Mouse (Mus musculus) thymus, postnatal 36 days (tissue): Measurements from ENCODE around the gene Tdrd1.

Experiments
- DNase-seq, 2 experiments: peaks; one replicate each; pipeline ENCODE4 v3.0.0; 2022; ENCODE audit warnings: mixed read lengths in 2 of 2

The Tdrd1 gene

DNA sequence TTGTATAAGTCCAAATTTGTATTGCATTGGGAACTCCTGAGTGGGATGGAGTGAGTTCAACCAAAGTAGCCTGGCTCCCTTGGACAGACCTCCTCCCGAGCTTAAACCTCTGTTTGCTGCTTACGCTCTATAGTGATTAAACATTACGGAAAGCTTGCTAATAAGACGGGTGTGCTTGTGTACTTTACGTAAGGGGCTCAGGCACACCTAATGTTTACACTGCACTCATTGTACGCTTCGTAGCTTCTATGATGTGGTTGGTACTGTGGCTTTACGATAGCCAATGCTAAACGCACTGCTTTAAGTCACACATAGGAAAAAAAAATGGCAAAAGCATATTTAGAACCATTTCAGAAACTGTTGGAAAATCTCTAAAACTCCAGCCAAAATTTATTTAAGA is 3.3 kb downstream of the Tdrd1 start:
- no peak for DNase-seq

DNA sequence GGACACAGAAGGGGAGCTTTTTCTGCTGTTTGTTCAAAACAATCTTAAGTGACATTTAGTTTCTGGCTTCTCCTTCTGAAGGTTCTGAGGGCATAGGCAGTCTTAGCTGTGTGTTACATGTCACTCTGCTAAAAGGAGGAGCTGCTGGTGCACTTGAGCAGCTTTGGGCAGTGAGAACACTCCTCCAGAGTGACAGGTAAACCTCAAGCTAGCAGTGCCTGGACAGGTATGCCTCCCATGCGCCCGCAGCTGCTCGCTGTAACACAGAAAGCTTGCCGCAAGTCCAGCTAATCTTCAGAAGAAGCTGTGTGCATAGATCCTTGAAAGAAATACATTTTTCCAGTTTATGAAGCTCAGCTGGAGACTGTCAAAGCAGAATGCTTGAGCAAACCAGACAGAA is 4.2 kb downstream of the Tdrd1 start:
- no peak for DNase-seq

DNA sequence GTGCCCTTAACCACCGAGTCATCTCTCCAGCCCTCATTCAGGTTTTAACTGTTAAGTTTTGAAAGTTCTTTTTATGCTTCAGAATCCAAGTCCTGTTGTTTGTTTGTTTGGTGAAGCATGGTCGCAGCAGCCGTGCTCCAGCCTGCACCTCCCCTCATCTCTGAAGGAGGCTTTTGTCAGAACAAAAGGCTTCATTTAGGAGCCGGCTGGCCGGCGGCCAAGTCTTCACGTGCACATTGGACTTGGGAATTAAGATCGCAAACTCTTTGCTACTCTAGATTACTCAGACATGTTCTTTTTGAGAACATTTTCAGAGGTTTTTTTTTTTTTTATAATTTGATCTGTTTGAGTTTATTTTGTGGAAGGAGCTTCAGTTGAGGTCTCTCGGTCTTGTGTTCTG is 9.3 kb downstream of the Tdrd1 start:
- no peak for DNase-seq

DNA sequence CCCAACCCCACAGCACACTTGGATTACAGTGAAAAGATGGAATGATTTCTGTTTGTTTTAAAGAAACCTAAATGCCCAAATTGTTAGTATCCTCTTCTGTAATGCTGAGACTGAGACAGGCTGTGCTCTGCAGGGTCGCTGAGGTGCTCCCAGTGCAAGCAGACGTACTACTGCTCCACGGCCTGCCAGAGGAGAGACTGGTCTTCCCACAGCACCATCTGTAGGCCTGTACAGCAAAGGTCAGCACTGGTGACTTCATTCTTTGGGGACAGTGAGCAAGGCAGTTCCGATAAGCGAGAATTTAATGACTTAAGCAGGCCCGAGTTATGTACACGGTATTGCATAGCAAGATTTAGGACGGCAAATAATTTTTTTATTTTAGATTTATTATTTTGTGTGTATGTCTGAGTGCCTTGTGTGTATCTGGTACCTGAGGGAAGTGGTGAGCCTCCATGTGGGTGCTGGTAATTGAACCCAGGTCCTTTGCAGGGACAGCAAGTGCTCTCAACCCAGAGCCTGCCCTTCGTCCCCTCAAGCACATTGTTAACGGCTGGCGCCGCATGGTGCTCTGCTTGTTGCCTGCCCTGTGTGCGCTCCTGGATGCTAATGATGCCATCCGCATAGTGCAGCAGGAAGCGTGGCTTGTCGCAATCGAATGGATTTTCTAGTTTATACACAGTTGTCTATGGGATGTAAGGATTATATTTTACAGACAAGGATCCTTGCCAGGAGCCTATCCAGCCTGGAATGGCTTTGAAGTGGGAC is 13.1 kb downstream of the Tdrd1 start:
- DNase-seq: no peak

DNA sequence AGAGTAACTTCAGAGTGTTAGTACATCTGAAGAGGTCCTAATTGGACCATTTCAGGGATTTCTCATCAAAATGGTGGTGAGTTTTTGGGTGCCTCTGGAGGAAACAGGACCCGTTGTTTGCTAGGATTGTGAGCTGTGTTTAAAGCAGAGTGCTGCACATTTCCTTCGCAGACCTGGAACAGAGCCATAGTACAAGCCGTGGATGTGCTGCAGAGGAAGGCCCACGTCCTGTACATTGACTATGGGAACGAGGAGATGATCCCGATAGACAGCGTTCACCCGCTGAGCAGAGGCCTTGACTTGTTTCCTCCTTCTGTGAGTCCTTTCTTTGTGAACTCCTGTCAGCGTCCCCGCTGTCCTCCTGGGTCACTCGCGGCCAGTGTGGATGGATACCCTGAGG is 17.0 kb downstream of the Tdrd1 start:
- DNase-seq: no peak

DNA sequence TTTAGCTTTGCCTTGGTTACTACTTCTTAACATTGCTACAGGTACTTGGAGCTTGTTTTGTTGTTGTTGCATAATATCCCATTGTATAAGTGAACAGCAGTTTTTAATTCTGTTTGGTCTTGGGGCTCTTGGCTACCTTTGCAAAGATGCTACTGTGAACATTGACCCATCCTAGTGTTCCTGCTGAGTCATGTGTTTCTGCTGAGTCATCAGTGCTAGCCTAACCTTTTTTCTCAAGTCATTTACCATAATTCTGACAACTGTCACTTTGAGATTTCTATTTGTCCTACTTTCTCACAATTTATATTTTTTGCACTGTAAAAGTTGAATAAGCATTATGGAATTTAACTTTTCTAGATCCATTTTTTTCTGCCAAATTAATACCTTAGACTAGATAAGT is 26.6 kb downstream of the Tdrd1 start:
- no peak for DNase-seq

DNA sequence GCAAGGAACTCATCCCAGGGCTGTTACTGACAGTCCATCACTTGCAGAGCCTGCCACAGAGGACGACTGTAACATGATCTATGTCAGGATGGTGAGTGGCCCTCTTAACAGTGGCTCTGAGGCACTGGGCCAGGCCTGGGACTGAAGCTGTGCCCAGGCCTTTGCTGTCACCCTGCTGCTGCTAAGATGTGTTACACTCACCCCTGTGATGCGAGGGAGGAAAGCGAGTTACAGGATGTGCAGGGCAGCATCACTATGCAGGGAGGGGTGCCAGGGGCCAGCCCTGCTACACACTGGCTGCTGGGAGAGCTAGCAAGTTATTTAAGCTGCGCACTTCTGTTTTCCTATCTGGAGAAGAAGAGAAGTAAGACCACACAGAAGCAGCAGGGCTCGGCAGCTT is 30.4 kb downstream of the Tdrd1 start:
- no peak for DNase-seq

DNA sequence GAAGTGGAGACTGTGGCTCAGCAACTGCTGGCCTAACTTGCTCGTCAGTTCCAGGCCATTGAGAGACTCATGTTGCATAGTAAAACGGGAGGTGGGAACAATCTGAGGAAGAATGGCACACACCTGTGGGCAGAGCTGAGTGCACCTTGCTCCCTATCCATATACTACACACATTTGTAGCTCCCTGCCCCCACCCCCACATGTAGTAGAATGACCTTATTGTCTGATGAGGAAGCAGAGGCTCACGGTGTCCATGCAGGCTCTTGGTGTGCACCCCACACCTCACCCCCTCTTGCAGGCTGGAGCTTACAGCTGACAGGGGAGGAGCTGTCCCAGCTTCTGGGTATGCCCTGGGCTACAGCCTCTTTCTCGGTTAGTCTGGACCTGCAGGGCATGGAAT is 41.7 kb downstream of the Tdrd1 start:
- no peak for DNase-seq

DNA sequence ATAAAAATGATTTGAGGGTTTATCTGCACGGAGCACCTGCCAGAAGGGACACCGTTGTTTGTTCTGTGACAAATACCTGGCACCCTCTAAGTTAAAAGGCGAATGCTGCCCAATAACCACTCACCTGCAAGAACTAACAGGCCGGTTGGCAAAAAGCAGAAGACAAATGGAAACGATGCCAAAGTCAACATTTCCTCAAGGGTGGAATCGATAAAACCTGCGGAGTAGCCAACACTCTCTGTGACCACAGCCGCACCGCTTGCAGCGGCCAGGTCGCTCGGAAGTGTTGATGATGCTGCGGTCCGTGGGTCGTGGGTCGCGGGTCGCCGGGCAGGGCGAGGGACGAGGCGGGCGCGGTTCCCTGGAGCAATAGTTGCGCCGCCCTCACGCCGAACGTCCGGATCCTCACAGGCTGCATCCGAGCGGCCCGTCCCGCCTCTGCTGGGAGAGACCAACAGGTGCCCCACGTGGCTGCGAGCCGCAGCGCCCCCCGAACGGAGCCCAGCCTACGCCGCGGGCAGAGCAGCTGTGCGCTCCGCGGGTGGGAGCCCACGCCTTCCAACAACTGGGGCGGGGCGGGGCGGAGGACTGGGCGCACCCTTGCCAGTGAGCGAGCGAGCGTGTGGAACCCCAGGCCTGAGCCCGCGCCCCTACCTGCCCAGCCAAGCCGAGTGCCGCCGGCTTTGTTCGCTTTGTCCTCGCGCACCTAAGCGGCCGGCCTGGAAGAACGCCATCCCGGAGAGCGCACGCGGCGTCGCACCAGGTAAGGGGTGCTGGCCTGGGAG is 48.0 kb downstream of the Tdrd1 start, which contains the start of gene Vwa2:
TSS of gene Vwa2 (plus strand) at position 434 of the 785 bp plus-strand sequence.
- peak; percentile 21 to 42 for DNase-seq

DNA sequence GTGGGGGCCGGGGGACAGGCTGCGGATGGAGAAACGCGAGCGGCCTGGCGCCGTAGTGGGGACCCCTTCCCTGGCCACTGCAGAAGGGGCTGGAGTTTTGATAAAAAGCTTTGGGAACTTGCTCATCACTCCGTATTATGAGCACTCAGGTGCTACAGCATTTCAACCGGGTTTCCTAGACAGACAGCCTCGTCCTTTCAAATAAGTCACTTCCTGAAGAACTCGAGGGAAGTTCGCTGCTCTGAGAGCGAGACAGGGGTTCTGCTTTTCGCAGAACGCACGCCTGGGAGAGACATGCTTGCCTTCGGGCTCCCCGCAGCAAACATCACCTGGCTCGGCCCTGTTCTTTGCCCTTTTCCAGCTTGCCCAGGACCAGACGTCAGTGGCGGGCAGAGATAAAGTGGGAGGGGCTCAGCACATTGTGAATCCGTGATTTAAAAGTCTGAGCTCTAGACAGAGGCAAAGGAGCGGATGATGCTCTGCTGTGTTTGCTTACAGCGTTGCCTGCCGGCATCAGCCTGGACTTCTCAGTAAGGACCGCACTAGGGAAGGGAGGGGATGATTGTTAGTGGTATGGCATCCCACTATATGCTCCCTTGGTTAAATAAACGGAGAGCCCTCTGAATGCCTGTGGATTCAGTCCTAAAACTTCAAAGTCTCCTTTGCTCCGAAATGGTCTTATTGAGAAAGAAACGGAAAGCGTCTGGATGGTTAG is 48.7 kb downstream of the Tdrd1 start:
- no peak for DNase-seq

DNA sequence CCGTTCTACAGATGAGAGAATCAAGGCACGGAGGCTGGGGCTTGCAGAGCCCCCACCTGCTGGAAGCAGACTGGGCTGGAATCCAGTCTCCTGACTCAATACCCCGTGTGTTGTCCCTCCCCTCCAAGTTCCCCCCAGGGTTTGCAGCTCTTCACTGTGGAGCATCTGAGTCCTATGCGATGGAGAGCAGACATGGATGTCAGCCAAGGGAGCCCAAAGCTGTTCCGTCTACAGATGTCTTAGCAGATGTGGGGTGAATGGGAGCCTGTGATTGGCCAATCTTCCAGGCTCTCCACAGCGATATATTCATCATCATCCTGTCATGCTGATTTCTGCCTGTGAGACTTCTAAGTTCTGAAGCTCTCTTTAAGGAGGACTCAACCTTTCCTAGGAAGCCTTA is 51.4 kb downstream of the Tdrd1 start:
- DNase-seq: no peak

DNA sequence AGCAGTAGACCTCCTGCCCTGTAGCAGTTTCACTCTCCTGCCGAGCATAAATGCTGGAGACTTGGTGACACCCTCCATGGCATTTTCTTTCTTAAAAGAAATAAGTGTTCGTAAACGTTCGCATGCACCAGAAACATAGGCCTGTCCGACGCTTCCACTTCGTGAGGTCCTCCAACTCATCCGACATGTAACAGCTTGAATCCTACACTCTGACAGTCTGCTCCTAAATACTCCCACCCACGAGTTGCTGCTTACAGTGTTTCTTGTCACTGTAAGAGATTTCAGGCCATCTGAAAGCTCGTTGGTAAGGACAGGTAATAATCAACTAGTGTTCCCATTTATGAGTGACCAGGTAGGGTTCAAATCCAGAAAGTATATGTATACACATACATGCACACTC is 61.9 kb downstream of the Tdrd1 start:
- DNase-seq: no peak

DNA sequence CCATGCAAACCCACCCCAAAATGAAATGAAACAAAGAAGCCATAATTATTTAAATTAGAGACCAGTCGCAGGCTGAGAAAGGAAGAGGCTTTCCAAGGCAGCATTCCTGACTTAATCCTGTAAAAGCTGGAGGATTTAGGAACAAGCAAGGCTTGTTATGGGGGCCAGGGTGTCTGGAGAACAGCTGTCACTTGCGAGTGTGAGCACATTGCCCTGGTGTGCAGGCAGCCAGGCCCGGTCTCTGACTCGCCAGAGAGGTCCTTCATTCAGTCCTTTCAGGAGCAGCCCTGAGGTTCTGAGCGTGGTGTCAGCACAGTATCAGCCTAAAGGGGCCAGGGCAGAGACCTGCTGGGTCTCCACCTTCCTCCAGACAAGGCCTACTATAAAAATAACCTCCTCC is 62.6 kb downstream of the Tdrd1 start:
- no peak for DNase-seq

DNA sequence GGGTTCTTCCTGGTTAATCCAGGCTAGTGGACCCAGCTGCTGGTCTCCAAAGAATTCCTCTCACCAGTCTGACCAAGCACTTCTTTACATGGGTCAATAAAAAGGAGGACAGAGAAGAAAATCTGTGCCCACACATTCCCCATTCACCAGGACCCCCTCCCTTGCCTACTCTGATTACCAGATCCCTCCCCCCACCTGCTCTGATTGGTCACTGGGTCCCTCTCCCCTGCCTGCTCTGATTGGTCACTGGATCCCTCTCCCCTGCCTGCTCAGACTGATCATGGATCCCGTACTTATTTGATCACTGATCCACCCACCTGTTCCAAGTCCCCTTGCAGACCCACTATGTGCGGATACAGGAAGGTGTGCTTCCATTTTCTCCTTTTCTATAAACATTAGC is 65.4 kb downstream of the Tdrd1 start:
- no peak for DNase-seq

DNA sequence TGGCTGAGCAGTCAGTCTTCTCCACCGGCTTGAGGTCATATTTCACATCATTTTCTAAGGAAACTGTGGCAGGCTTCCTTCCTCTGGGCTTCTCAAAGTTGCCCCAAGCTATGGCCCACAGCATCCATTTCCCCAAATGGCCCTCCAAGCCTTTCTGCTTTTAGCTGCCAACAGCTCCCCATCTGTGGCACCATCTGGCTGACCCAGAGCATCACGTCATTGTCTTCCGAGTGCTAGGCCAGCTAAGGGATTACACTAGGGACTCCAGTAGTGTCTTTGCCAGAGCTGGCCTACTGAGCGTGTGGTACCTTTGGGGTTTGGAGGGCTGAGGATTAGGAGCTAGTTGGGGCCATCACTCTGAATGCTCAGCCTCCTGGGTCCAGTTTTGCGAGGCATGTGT is 66.6 kb downstream of the Tdrd1 start:
- no peak for DNase-seq

DNA sequence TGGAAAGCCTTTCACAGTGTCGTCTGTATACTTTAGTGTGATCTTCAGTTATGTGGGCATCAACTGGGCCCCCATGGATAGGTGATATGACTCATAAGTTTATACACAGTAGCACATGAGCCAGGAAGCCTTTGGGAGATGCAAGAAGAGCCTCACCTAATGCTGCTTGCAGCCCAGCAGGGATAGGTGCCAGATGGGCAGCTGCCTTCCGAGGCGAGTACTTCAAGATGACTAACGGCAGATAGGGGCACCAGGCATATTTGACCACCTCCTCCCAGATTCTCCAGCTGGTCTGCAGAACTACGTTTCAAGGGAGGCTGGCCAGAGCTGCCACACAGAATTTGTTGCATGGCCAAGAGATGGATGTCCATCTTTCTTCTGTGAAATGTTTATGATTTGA is 67.3 kb downstream of the Tdrd1 start:
- no peak for DNase-seq

DNA sequence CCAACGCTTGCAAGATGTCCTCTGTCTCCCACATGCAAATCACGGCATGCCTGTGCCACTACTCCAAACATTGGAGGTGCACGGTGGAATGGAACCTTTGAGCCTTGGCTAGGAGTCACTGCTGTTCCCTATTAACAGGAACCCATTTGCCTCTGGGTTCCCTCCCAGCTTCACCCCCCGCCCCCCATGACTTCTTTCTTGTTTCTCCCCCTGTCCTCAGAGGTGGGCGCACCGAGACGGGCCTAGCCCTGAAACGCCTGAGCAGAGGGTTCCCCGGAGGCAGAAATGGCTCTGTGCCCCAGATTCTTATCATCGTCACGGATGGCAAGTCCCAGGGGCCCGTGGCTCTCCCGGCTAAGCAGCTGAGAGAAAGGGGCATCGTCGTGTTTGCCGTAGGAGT is 71.6 kb downstream of the Tdrd1 start:
- no peak for DNase-seq

DNA sequence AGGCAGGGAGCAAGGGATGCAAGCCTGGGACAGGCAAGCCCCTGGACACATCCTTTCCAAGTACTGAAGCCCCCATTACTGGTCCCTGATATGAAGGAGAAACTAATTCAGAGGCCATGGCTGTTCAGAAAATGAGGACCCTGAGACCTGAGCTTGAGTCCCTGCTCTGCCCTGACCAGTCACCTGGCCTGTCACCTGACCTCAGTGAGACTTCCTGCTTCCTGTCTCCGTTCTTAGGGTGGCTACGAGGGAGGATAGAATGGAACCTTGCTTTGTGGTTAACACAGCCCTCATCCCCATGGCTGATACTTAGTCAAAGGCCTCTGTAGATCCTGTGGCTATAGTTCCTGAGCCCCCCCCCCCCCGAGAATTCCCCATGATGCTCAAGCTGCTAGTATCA is 78.1 kb downstream of the Tdrd1 start:
- no peak for DNase-seq

DNA sequence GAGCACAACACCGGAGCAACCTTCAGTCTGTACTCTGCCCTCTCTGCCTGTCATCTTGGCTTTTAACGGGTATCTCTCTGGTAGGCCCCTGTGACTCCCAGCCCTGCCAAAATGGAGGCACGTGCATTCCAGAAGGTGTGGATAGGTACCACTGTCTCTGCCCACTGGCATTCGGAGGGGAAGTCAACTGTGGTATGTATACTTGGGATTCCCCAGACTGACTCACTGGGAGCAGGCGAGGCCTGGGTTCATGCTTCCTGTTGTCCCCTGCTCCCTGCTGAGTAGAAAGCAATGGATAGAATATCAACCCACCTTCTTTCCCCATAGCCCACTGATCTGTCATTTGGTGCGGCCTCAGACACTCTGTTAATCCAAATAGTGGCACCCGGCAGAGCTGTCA is 79.4 kb downstream of the Tdrd1 start:
- DNase-seq: no peak

DNA sequence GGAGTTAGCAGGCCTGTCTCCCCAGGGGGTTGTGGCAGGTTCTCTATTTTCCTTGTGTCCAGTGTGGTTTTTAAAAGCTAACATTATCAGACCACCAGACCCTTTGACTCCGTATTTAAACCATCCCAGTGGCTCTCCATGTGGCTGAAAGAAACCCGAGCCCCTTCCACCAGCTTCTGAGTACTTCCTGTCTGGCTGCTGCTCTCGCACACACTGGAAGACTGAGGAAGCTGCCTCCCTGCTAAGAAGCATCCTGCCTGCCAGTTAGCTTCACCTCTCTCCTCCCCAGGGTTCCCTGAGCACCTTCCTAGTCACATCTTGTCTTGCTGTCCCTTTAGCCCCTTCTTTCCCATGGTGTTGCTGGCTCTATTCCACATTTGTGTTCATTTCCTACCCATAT is 81.8 kb downstream of the Tdrd1 start:
- DNase-seq: no peak

DNA sequence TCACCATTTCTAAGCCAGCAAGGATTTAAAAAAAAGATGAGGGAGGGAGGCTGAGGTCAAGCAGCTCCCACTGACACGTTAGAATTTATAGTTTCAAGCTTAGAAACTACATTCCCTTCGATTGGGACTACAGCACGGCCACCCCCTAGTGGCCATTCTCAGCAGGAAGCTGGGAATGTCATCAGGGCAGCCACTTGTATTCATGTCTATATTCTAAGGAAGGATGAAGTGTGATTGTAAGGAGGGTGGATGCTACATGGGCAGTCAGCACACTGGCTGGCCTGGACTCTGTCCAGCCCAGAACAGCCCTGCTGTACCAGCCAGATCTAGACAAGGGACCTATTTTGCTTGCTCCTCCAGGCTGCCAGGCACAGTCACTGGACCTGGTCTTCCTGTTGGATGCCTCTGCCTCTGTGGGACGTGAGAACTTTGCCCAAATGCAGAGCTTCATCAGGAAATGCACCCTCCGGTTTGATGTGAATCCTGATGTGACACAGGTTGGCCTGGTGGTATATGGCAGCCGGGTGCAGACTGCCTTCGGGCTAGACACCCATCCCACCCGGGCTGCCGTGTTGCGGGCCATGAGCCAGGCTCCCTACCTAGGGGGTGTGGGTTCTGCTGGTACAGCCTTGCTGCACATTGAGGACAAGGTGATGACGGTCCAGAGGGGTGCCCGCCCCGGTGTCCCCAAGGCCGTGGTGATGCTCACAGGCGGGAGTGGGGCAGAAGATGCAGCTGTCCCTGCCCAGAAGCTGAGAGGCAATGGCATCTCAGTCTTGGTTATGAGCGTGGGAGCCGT is 82.7 kb downstream of the Tdrd1 start:
- peak in 1 of 2 experiments; percentile 10 for DNase-seq

DNA sequence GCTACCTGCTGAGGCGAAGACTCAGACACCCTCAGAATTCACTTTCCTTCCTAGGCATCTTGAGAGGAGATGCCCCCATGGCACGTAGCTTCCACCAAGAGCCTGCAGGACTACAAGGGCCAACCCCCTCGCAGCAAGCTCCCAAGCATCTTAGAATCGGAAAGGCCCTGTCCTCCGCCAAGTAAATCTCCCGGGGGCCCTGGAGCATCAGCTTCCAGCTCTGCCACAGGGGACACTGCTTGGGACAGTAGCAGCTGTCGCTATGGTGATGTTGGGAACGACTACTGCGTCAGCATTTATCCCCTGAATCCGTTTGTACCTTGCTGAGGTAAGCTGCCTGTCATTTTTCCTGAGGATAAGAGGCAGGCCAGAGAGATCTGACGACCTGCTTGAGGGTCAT is 84.6 kb downstream of the Tdrd1 start:
- DNase-seq: no peak

DNA sequence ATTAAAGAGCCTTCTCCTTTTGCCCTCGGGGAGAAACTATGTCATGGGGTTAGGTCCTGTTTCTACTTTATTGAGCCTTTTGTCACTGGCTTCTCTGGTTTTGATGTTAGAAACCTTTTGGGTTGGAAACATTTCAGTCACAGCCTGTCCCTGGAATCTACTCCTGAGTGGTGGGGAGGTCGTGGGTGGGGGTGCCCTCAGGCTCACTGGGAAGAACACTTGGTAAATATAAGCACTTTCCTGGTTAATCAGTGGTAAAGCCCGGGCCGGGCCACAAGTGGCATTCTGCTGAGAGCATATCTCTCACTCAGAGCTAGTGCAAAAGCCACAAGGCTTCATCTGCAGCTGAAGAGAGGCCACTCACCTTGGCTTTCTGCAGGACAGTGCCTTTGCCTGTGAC is 87.8 kb downstream of the Tdrd1 start:
- no peak for DNase-seq
